Mouse (Mus musculus) liver, postnatal 0 days (tissue): ENCODE measurements around the gene Fam155a.

ENCODE experiments used
- CTCF ChIP-seq: sonication (generic); IDR thresholded peaks from 2 replicates; pipeline ENCODE4 v1.5.1; 2016; ENCODE audit warnings: antibody characterized with exemption, low read depth
- EP300 ChIP-seq: IDR thresholded peaks from 2 replicates; pipeline ENCODE4 v1.6.1; 2016; ENCODE audit warnings: antibody characterized with exemption, low read depth, mild to moderate bottlenecking

- TF ChIP-seq CTCF (no peak), EP300 (no peak)
Observed at GRCm38 (mm10) chr8:9432635-9433372, 338.2 kb downstream of the Fam155a start.
